Mouse (Mus musculus): Measurements from ENCODE around the gene Olfr1393. TPM values are rescaled to one million over a fixed set of nuclear protein-coding genes. Genes with fewer than 3 reads are reported as not detected.

Gene Olfr1393
- polyA plus RNA-seq, 1 experiment from 2014 or later: 0.08 TPM

Other genes starting within 250 kb of the Olfr1393 start
- 0.13 and 0.21 TPM in 2 replicates for gene 9930111J21Rik2, start 227.1 kb upstream of the Olfr1393 start, polyA plus RNA-seq (2015; fragmentation: Nextera tagmentation; extraction: Ambion mirVana)
- gene Tgtp2, start 214.1 kb upstream of the Olfr1393 start, polyA plus RNA-seq (2015; fragmentation: Nextera tagmentation; extraction: Ambion mirVana): not detected in 2 replicates
- 0.27 and 0.47 TPM in 2 replicates for gene Ifi47, start 201.7 kb upstream of the Olfr1393 start, polyA plus RNA-seq (2015; fragmentation: Nextera tagmentation; extraction: Ambion mirVana)
- not detected in 2 replicates for gene Olfr1396, start 163.4 kb upstream of the Olfr1393 start, polyA plus RNA-seq (2015; fragmentation: Nextera tagmentation; extraction: Ambion mirVana)
- not detected in 2 replicates for gene Olfr1395, start 136.0 kb upstream of the Olfr1393 start, polyA plus RNA-seq (2015; fragmentation: Nextera tagmentation; extraction: Ambion mirVana)
- gene Olfr1394, start 123.9 kb upstream of the Olfr1393 start, polyA plus RNA-seq (2015; fragmentation: Nextera tagmentation; extraction: Ambion mirVana): not detected in 2 replicates
- 0.03 and 0.26 TPM in 2 replicates for gene Btnl9, start 91.1 kb upstream of the Olfr1393 start, polyA plus RNA-seq (2015; fragmentation: Nextera tagmentation; extraction: Ambion mirVana)
- 58.5 and 58.6 TPM in 2 replicates for gene Zfp62, start 75.0 kb upstream of the Olfr1393 start, polyA plus RNA-seq (2015; fragmentation: Nextera tagmentation; extraction: Ambion mirVana)
- 25.5 and 30.6 TPM in 2 replicates for gene Mgat1, start 34.1 kb upstream of the Olfr1393 start, polyA plus RNA-seq (2015; fragmentation: Nextera tagmentation; extraction: Ambion mirVana)
- not detected in 2 replicates for gene Olfr1392, start 7.0 kb downstream of the Olfr1393 start, polyA plus RNA-seq (2015; fragmentation: Nextera tagmentation; extraction: Ambion mirVana)
- not detected in 2 replicates for gene Olfr10, start 26.4 kb downstream of the Olfr1393 start, polyA plus RNA-seq (2015; fragmentation: Nextera tagmentation; extraction: Ambion mirVana)
- gene Olfr1391, start 44.4 kb downstream of the Olfr1393 start, polyA plus RNA-seq (2015; fragmentation: Nextera tagmentation; extraction: Ambion mirVana): not detected in 2 replicates
- not detected in 2 replicates for gene Olfr1390, start 56.9 kb downstream of the Olfr1393 start, polyA plus RNA-seq (2015; fragmentation: Nextera tagmentation; extraction: Ambion mirVana)
- not detected in 2 replicates for gene Olfr1389, start 144.8 kb downstream of the Olfr1393 start, polyA plus RNA-seq (2015; fragmentation: Nextera tagmentation; extraction: Ambion mirVana)
- gene Olfr1388, start 158.3 kb downstream of the Olfr1393 start, polyA plus RNA-seq (2015; fragmentation: Nextera tagmentation; extraction: Ambion mirVana): 0.05 and 0.10 TPM in 2 replicates
- gene Olfr1387, start 177.0 kb downstream of the Olfr1393 start, polyA plus RNA-seq (2015; fragmentation: Nextera tagmentation; extraction: Ambion mirVana): not detected in 2 replicates
- gene Olfr1386, start 186.7 kb downstream of the Olfr1393 start, polyA plus RNA-seq (2015; fragmentation: Nextera tagmentation; extraction: Ambion mirVana): not detected in 2 replicates
- gene Olfr1385, start 210.8 kb downstream of the Olfr1393 start, polyA plus RNA-seq (2015; fragmentation: Nextera tagmentation; extraction: Ambion mirVana): not detected in 2 replicates
- not detected in 2 replicates for gene Olfr1384, start 228.4 kb downstream of the Olfr1393 start, polyA plus RNA-seq (2015; fragmentation: Nextera tagmentation; extraction: Ambion mirVana)
- not detected in 2 replicates for gene Olfr1383, start 241.3 kb downstream of the Olfr1393 start, polyA plus RNA-seq (2015; fragmentation: Nextera tagmentation; extraction: Ambion mirVana)
- gene Olfr1382, start 249.9 kb downstream of the Olfr1393 start, polyA plus RNA-seq (2015; fragmentation: Nextera tagmentation; extraction: Ambion mirVana): not detected in 2 replicates